Comparison of ENCODE assay signal across 8 mouse cellular contexts in the genomic region with DNA sequence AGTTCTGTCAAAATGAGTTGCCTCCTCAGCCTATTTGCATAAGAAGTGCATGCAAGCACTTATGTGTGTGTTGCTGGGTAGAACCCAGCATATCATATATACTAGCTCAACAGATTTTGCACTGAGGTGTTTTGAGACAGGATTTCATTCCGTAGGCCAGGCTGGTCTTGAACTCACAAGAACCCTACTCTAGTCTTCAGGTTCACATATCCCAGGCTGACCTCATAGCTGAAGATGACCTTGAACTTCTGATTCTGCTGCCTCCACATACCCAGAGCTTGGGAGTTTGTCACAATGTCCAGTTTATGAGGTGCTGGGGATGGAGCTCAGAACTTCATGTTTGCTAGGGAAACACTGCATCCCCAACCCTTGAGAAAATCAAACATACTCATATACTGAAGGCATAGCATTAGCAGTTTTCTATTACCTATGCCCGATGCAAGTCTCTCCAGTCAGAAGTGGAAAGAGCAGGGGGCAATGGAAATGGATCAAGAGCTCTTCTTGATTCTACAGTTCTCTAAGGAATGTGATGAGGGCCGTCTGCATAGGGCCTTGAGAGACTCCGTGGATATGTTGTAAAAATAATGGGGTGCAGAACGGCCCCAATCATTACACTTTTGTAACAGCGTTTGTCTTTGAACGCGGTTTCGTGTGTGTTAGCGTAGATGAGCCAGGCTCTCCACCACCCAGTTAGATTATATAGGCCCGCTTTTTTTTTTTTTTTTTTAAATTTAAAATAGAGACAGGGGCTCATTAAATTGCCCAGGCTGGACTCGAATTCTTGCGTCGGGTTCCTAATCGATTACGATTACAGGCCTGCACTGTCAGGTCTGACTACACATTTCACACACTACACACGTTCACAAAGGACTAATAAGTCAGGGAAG. TPM values are rescaled to one million over a fixed set of nuclear protein-coding genes. Genes with fewer than 3 reads are reported as not detected.
A peak's percentile ranks its signal among the peaks of the same experiment; 100 is the strongest.
DNase-seq lines count a peak whose midpoint lies in the region; ATAC-seq and TF ChIP-seq lines count a peak whose summit lies in the region.

No protein-coding gene starts in this region.

- H3K9ac ChIP-seq in hindbrain, embryonic 13.5 days: peak overlapping the region; percentile 90
- peak overlapping the region; percentile 56 for H3K9ac ChIP-seq in midbrain, postnatal 0 days (replicated peaks; ENCODE audit: low read length, poor library complexity, severe bottlenecking)

- ATAC-seq in hindbrain, embryonic 13.5 days (ENCODE audit: low FRiP score): peak; percentile 12
- peak; percentile 4; the same call in 1 of the 2 replicates for ATAC-seq in midbrain, postnatal 0 days (ENCODE audit: low FRiP score)

- H3K4me3 ChIP-seq in layer of hippocampus, adult 2 months: peak overlapping the region; percentile 82
- H3K4me3 ChIP-seq in brown adipose tissue, adult 24 weeks (ENCODE audit: insufficient read depth, low read depth, low read length): peak overlapping the region; percentile 64
- H3K4me3 ChIP-seq in hindbrain, embryonic 13.5 days: peak overlapping the region; percentile 57
- H3K4me3 ChIP-seq in midbrain, postnatal 0 days (ENCODE audit: low read depth, low read length): peak overlapping the region; percentile 73

- WGBS in hindbrain, embryonic 13.5 days: 12% methylated on average over 17 of the region's 17 CpGs
- 10% methylated on average over 17 of the region's 17 CpGs for WGBS in midbrain, postnatal 0 days

- no peaks in the 10 kb centered on the region for H3K9me3 ChIP-seq in hindbrain, embryonic 13.5 days
- H3K9me3 ChIP-seq in midbrain, postnatal 0 days (ENCODE audit: low read length): no peaks in the 10 kb centered on the region

- no peaks in the 10 kb centered on the region for H3K4me1 ChIP-seq in brown adipose tissue, adult 24 weeks (ENCODE audit: control insufficient read depth, insufficient read depth, insufficient read length, low read length)
- H3K4me1 ChIP-seq in hindbrain, embryonic 13.5 days (replicated peaks): peaks cover 52% of the 10 kb centered on the region
- H3K4me1 ChIP-seq in midbrain, postnatal 0 days (ENCODE audit: insufficient read depth, low read length): peaks cover 18% of the 10 kb centered on the region

- peaks cover 33% of the 10 kb centered on the region for H3K36me3 ChIP-seq in hindbrain, embryonic 13.5 days
- H3K36me3 ChIP-seq in midbrain, postnatal 0 days (ENCODE audit: insufficient read depth, low read length): peaks cover 34% of the 10 kb centered on the region

- H3K27me3 ChIP-seq in hindbrain, embryonic 13.5 days: no peaks in the 10 kb centered on the region
- H3K27me3 ChIP-seq in midbrain, postnatal 0 days (ENCODE audit: insufficient read depth, low read length): no peaks in the 10 kb centered on the region

- peak overlapping the region; percentile 56 for H3K4me2 ChIP-seq in hindbrain, embryonic 13.5 days
- H3K4me2 ChIP-seq in midbrain, postnatal 0 days (ENCODE audit: low read depth, low read length, poor library complexity, severe bottlenecking): peak overlapping the region; percentile 83

- DNase-seq in layer of hippocampus, adult 2 months (ENCODE audit: low spot score in 2 of 2): no peak
- DNase-seq in layer of hippocampus, adult 9-10 months (ENCODE audit: low spot score): no peak
- no peak for DNase-seq in midbrain, postnatal 0 days (ENCODE audit: low spot score)
- no peak for DNase-seq in urinary bladder, adult 2 months (ENCODE audit: low spot score)
- no peak for DNase-seq in spleen, postnatal 14 days (ENCODE audit: low spot score in 2 of 2)
- DNase-seq in gastrocnemius, postnatal 4 days (ENCODE audit: low spot score in 2 of 2): no peak

- H3K27ac ChIP-seq in layer of hippocampus, adult 2 months: peak overlapping the region; percentile 99
- peak overlapping the region; percentile 65 for H3K27ac ChIP-seq in brown adipose tissue, adult 24 weeks (replicated peaks; ENCODE audit: low read depth, low read length)
- peak overlapping the region; percentile 95 for H3K27ac ChIP-seq in hindbrain, embryonic 13.5 days
- H3K27ac ChIP-seq in midbrain, postnatal 0 days (ENCODE audit: low read depth, low read length): peak overlapping the region; percentile 95

- TF ChIP-seq CTCF in layer of hippocampus, adult 2 months (conservative IDR thresholded peaks at IDR 0.05): no peak
- TF ChIP-seq CTCF in midbrain, postnatal 0 days (IDR thresholded peaks at IDR 0.05): no peak

RNA-seq across cellular contexts. Expression of a gene that starts 27.7 kb away (rescaled TPM):
- 10 to 100 TPM; 12.8 to 14.0 TPM for total RNA-seq in layer of hippocampus, adult 2 months (2021)
- polyA plus RNA-seq in brown adipose tissue, adult 24 weeks (2012; ENCODE audit: insufficient read depth, insufficient read length, missing spikeins): 1.0 and 2.5 TPM in 2 replicates
- 21.5 and 21.7 TPM in 2 replicates for polyA plus RNA-seq in hindbrain, embryonic 13.5 days (2015; fragmentation: Nextera tagmentation; extraction: Ambion mirVana)
- 55.4 and 62.0 TPM in 2 replicates for total RNA-seq in midbrain, postnatal 0 days (2014; rRNA removed)
- polyA plus RNA-seq in midbrain, postnatal 0 days (2015; fragmentation: Nextera tagmentation; extraction: Ambion mirVana): 31.0 and 32.9 TPM in 2 replicates
- 52.6 and 62.0 TPM in 2 replicates for polyA plus RNA-seq in urinary bladder, adult 2 months (2012; rRNA removed)
- 1 to 10 TPM; 3.6 to 4.7 TPM for total RNA-seq in gastrocnemius, postnatal 4 days (2021)

RNA-seq across cellular contexts. Expression of a gene that starts 46.3 kb away (rescaled TPM):
- 1 to 10 TPM; 7.3 to 7.6 TPM for total RNA-seq in layer of hippocampus, adult 2 months (2021)
- polyA plus RNA-seq in brown adipose tissue, adult 24 weeks (2012; ENCODE audit: insufficient read depth, insufficient read length, missing spikeins): 1.2 TPM in 1 of 2 replicates, not detected in the other
- polyA plus RNA-seq in hindbrain, embryonic 13.5 days (2015; fragmentation: Nextera tagmentation; extraction: Ambion mirVana): 10.0 and 10.4 TPM in 2 replicates
- total RNA-seq in midbrain, postnatal 0 days (2014; rRNA removed): 23.3 and 25.9 TPM in 2 replicates
- 6.9 and 7.4 TPM in 2 replicates for polyA plus RNA-seq in midbrain, postnatal 0 days (2015; fragmentation: Nextera tagmentation; extraction: Ambion mirVana)
- 14.0 and 15.4 TPM in 2 replicates for polyA plus RNA-seq in urinary bladder, adult 2 months (2012; rRNA removed)
- 10 to 100 TPM; 29.1 to 31.3 TPM for total RNA-seq in gastrocnemius, postnatal 4 days (2021)

RNA-seq across cellular contexts. Expression of a gene that starts 46.5 kb away (rescaled TPM):
- total RNA-seq in layer of hippocampus, adult 2 months (2021): 10 to 100 TPM; 15.8 to 16.5 TPM
- 2.3 and 3.6 TPM in 2 replicates for polyA plus RNA-seq in brown adipose tissue, adult 24 weeks (2012; ENCODE audit: insufficient read depth, insufficient read length, missing spikeins)
- 22.8 and 24.9 TPM in 2 replicates for polyA plus RNA-seq in hindbrain, embryonic 13.5 days (2015; fragmentation: Nextera tagmentation; extraction: Ambion mirVana)
- 24.0 and 58.3 TPM in 2 replicates for total RNA-seq in midbrain, postnatal 0 days (2014; rRNA removed)
- 22.7 and 23.4 TPM in 2 replicates for polyA plus RNA-seq in midbrain, postnatal 0 days (2015; fragmentation: Nextera tagmentation; extraction: Ambion mirVana)
- polyA plus RNA-seq in urinary bladder, adult 2 months (2012; rRNA removed): 73.5 and 89.4 TPM in 2 replicates
- 10 to 100 TPM; 24.2 to 26.0 TPM for total RNA-seq in gastrocnemius, postnatal 4 days (2021)

RNA-seq across cellular contexts. Expression of a gene that starts 51.0 kb away (rescaled TPM):
- 1,000 to 10,000 TPM; 1,708 to 1,866 TPM for total RNA-seq in layer of hippocampus, adult 2 months (2021)
- 359 and 432 TPM in 2 replicates for polyA plus RNA-seq in brown adipose tissue, adult 24 weeks (2012; ENCODE audit: insufficient read depth, insufficient read length, missing spikeins)
- 4,618 and 4,725 TPM in 2 replicates for polyA plus RNA-seq in hindbrain, embryonic 13.5 days (2015; fragmentation: Nextera tagmentation; extraction: Ambion mirVana)
- total RNA-seq in midbrain, postnatal 0 days (2014; rRNA removed): 1,443 and 2,095 TPM in 2 replicates
- 4,479 and 4,841 TPM in 2 replicates for polyA plus RNA-seq in midbrain, postnatal 0 days (2015; fragmentation: Nextera tagmentation; extraction: Ambion mirVana)
- 2,108 and 2,141 TPM in 2 replicates for polyA plus RNA-seq in urinary bladder, adult 2 months (2012; rRNA removed)
- 1,000 to 10,000 TPM; 1,167 to 1,215 TPM for total RNA-seq in gastrocnemius, postnatal 4 days (2021)
